ENCODE assay signal across 14 mouse cellular contexts in genomic region chr3:107175486-107175885, GRCm38 (mm10). TPM values are rescaled to one million over a fixed set of nuclear protein-coding genes. Genes with fewer than 3 reads are reported as not detected.
DNase-seq lines count a peak whose midpoint lies in the region; ATAC-seq and TF ChIP-seq lines count a peak whose summit lies in the region.
"Had no signal": no experiment of that assay in that cellular context is flagged by ENCODE, and none has a peak within 500 bp of the region (broad histone marks: within the 10 kb centered on the region; RNA-seq: fewer than 3 reads in every experiment).

No protein-coding gene starts in this region.

- no peak for TF ChIP-seq EP300 in stomach, postnatal 0 days (optimal IDR thresholded peaks at IDR 0.05)

- DNase-seq in frontal cortex, postnatal 14 days (ENCODE audit: low spot score in 2 of 2) = no peak
- peak; percentile 18 for DNase-seq in urinary bladder, postnatal 14 days (ENCODE audit: low spot score)
- DNase-seq in urinary bladder, postnatal 4 days (ENCODE audit: low spot score in 2 of 2) = no peak
- peak; percentile 76 to 81 for DNase-seq in heart, postnatal 10 days
- peak; percentile 49 for DNase-seq in stomach, postnatal 0 days (ENCODE audit: low spot score)
- DNase-seq in lung, postnatal 36 days = no peak

- intact Hi-C loops in heart, postnatal 10 days (cut with DNase I) = no loop called here

- no peak for TF ChIP-seq CTCF in stomach, postnatal 0 days (IDR thresholded peaks at IDR 0.05; ENCODE audit: low read depth)

- no peak overlapping the region for H3K27ac ChIP-seq in stomach, postnatal 0 days (replicated peaks)
- no peak overlapping the region for H3K27ac ChIP-seq in kidney, embryonic 16.5 days (ENCODE audit: low read length)
- H3K27ac ChIP-seq: kidney, embryonic 15.5 days had no signal

- no peaks in the 10 kb centered on the region for H3K36me3 ChIP-seq in stomach, postnatal 0 days (ENCODE audit: control insufficient read depth, insufficient read depth, low read length)
- no peaks in the 10 kb centered on the region for H3K36me3 ChIP-seq in kidney, embryonic 16.5 days (ENCODE audit: insufficient read depth, low read length)
- H3K36me3 ChIP-seq: kidney, embryonic 15.5 days had no signal

- H3K9ac ChIP-seq in stomach, postnatal 0 days (ENCODE audit: low read length) = no peak overlapping the region
- H3K9ac ChIP-seq in kidney, embryonic 16.5 days (replicated peaks; ENCODE audit: low read length) = no peak overlapping the region
- H3K9ac ChIP-seq: kidney, embryonic 15.5 days had no signal

- no peak overlapping the region for H3K4me3 ChIP-seq in stomach, postnatal 0 days (ENCODE audit: low read depth, low read length)
- H3K4me3 ChIP-seq in kidney, embryonic 16.5 days (ENCODE audit: low read length) = no peak overlapping the region
- H3K4me3 ChIP-seq: kidney, embryonic 15.5 days had no signal

- no peaks in the 10 kb centered on the region for H3K27me3 ChIP-seq in stomach, postnatal 0 days (ENCODE audit: control insufficient read depth, insufficient read depth, low read length)
- H3K27me3 ChIP-seq in kidney, embryonic 16.5 days (ENCODE audit: insufficient read depth, low read length) = no peaks in the 10 kb centered on the region
- H3K27me3 ChIP-seq: kidney, embryonic 15.5 days had no signal

- ATAC-seq in frontal cortex, adult (ENCODE audit: low TSS enrichment) = peak; percentile 55
- ATAC-seq in stomach, postnatal 0 days (ENCODE audit: low FRiP score, low TSS enrichment) = peak; percentile 81
- no peak for ATAC-seq in kidney, embryonic 16.5 days (ENCODE audit: low FRiP score, low TSS enrichment)

- no peaks in the 10 kb centered on the region for H3K4me1 ChIP-seq in stomach, postnatal 0 days (replicated peaks; ENCODE audit: control insufficient read depth, insufficient read depth)
- H3K4me1 ChIP-seq in kidney, embryonic 16.5 days (ENCODE audit: insufficient read depth, low read length) = no peaks in the 10 kb centered on the region
- H3K4me1 ChIP-seq: kidney, embryonic 15.5 days had no signal

- no peak overlapping the region for H3K4me2 ChIP-seq in stomach, postnatal 0 days (replicated peaks; ENCODE audit: low read depth)
- H3K4me2 ChIP-seq in kidney, embryonic 16.5 days (replicated peaks; ENCODE audit: low read depth, low read length) = no peak overlapping the region
- H3K4me2 ChIP-seq: kidney, embryonic 15.5 days had no signal

- H3K9me3 ChIP-seq in stomach, postnatal 0 days (ENCODE audit: control insufficient read depth, low read length) = no peaks in the 10 kb centered on the region
- H3K9me3 ChIP-seq in kidney, embryonic 16.5 days (ENCODE audit: low read length) = no peaks in the 10 kb centered on the region
- H3K9me3 ChIP-seq: kidney, embryonic 15.5 days had no signal

- 48% methylated on average over 4 of the region's 4 CpGs for WGBS in stomach, postnatal 0 days
- 66% methylated on average over 4 of the region's 4 CpGs for WGBS in kidney, embryonic 16.5 days

RNA-seq across cellular contexts. Expression of gene Kcna10, which starts 7.4 kb away (rescaled TPM):
- total RNA-seq in heart, postnatal 10 days (2021) = not detected
- polyA plus RNA-seq in stomach, postnatal 0 days (2015; fragmentation: Nextera tagmentation; extraction: Ambion mirVana) = not detected in 2 replicates
- not detected in 2 replicates for polyA plus RNA-seq in kidney, embryonic 16.5 days (2015; fragmentation: Nextera tagmentation; extraction: Ambion mirVana)
- total RNA-seq: gastrocnemius, adult 8-10 months; megakaryocyte, adult 5-6 weeks had no signal
- polyA plus RNA-seq: embryonic facial prominence, embryonic 11.5 days; kidney, embryonic 15.5 days; limb, embryonic 11.5 days; neural tube, embryonic 14.5 days had no signal

RNA-seq across cellular contexts. Expression of gene Cym, which starts 46.0 kb away (rescaled TPM):
- not detected for total RNA-seq in heart, postnatal 10 days (2021)
- polyA plus RNA-seq in stomach, postnatal 0 days (2015; fragmentation: Nextera tagmentation; extraction: Ambion mirVana) = 69,611 and 75,506 TPM in 2 replicates
- polyA plus RNA-seq in kidney, embryonic 16.5 days (2015; fragmentation: Nextera tagmentation; extraction: Ambion mirVana) = 0.89 TPM in 1 of 2 replicates, not detected in the other
- total RNA-seq: gastrocnemius, adult 8-10 months had no signal
- polyA plus RNA-seq: embryonic facial prominence, embryonic 11.5 days; limb, embryonic 11.5 days had no signal

RNA-seq across cellular contexts. Expression of gene A630076J17Rik, which starts 54.9 kb away (rescaled TPM):
- total RNA-seq in heart, postnatal 10 days (2021) = not detected
- polyA plus RNA-seq in stomach, postnatal 0 days (2015; fragmentation: Nextera tagmentation; extraction: Ambion mirVana) = 28.1 and 32.7 TPM in 2 replicates
- not detected in 2 replicates for polyA plus RNA-seq in kidney, embryonic 16.5 days (2015; fragmentation: Nextera tagmentation; extraction: Ambion mirVana)
- total RNA-seq: gastrocnemius, adult 8-10 months; megakaryocyte, adult 5-6 weeks had no signal
- polyA plus RNA-seq: kidney, embryonic 15.5 days; limb, embryonic 11.5 days; neural tube, embryonic 14.5 days had no signal

Comparison
In these comparisons a context has a peak if more than half of its experiments do, and no peak if none do; other contexts are left out.
1. DNase-seq: peak in urinary bladder, postnatal 14 days (single experiment), heart, postnatal 10 days (2 of 2) and stomach, postnatal 0 days (single experiment); none in frontal cortex, postnatal 14 days (0 of 2), urinary bladder, postnatal 4 days (0 of 2) and lung, postnatal 36 days (single experiment).
2. RNA of gene Cym, which starts 46.0 kb away (polyA plus RNA-seq): 69,611 to 75,506 TPM in stomach, postnatal 0 days; 0.89 TPM in kidney, embryonic 16.5 days; every median in the first group is over 1,000 times any median in the second.
3. RNA of gene A630076J17Rik, which starts 54.9 kb away (polyA plus RNA-seq): 28.1 to 32.7 TPM in stomach, postnatal 0 days; not detected in kidney, embryonic 16.5 days; every median in the first group is over 10 times any median in the second.